Mouse (Mus musculus): ENCODE measurements around the gene Gm49393. TPM values are rescaled to one million over a fixed set of nuclear protein-coding genes. Genes with fewer than 3 reads are reported as not detected.
"Not testable (repeated sequence)": the region's sequence is repeated elsewhere in the genome, so short reads cannot be mapped to it uniquely, and the experiment has no call there.

Gene Gm49393
- polyA plus RNA-seq (2015; fragmentation: Nextera tagmentation; extraction: Ambion mirVana): not detected in 2 replicates

GRCm38 (mm10) chr13:60935490-60935889 is at the start of gene Gm49393:
Gm49393 (minus strand) TSS chr13:60935590.
- WGBS (ENCODE audit: insufficient replicate concordance): 59% methylated on average over 2 of the region's 2 CpGs

DNA sequence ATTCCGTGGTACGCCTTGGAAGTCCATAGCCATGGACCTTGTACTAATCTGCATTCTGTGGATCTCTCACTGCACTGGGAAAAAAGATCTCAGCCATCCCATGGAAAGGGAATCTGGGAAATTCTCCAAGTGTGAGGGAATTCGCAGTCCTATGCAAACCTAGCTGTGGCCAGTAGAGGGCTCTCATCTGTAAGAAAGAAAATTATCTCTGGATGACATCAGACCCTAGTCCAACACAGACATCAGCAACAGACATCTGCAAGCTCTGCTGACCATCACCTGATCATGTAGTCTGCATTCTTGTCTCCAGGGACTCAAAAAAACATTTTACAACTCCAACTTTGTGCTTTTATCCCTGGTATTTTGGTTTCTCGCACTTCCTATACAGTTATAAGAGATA is 36.9 kb upstream of the Gm49393 start:
- TF ChIP-seq CTCF (IDR thresholded peaks at IDR 0.05; ENCODE audit: low read depth): peak; percentile 12; the same call in 1 of the 2 replicates
- H3K4me1 ChIP-seq (ENCODE audit: insufficient read depth); H3K9ac ChIP-seq (replicated peaks); H3K36me3 ChIP-seq (replicated peaks; ENCODE audit: insufficient read depth, low read length); H3K4me3 ChIP-seq (ENCODE audit: low read depth, low read length); H3K9me3 ChIP-seq (ENCODE audit: low read length); H3K27ac ChIP-seq (ENCODE audit: low read depth); H3K27me3 ChIP-seq (ENCODE audit: insufficient read depth, low read length); H3K4me2 ChIP-seq (ENCODE audit: low read depth, low read length); ATAC-seq; DNase-seq: not testable (repeated sequence)
- WGBS (ENCODE audit: insufficient replicate concordance): 62% methylated on average over 4 of the region's 4 CpGs

More at GRCm38 (mm10) chr13:60935490-60935889, at the start of gene Gm49393:
- DNase-seq; ATAC-seq; H3K4me2 ChIP-seq (ENCODE audit: low read depth, low read length); H3K4me3 ChIP-seq (ENCODE audit: low read depth, low read length); H3K27ac ChIP-seq (ENCODE audit: low read depth); H3K36me3 ChIP-seq (replicated peaks; ENCODE audit: insufficient read depth, low read length); H3K9ac ChIP-seq (replicated peaks); H3K9me3 ChIP-seq (ENCODE audit: low read length); H3K27me3 ChIP-seq (ENCODE audit: insufficient read depth, low read length); H3K4me1 ChIP-seq (ENCODE audit: insufficient read depth): not testable (repeated sequence)

GRCm38 (mm10) chr13:60963985-60964384 is 28.6 kb upstream of the Gm49393 start:
- not testable (repeated sequence) for H3K27ac ChIP-seq (ENCODE audit: low read depth); H3K4me2 ChIP-seq (ENCODE audit: low read depth, low read length); H3K36me3 ChIP-seq (replicated peaks; ENCODE audit: insufficient read depth, low read length); H3K4me1 ChIP-seq (ENCODE audit: insufficient read depth); H3K9me3 ChIP-seq (ENCODE audit: low read length); H3K9ac ChIP-seq (replicated peaks); H3K27me3 ChIP-seq (ENCODE audit: insufficient read depth, low read length); ATAC-seq; H3K4me3 ChIP-seq (ENCODE audit: low read depth, low read length); DNase-seq
- WGBS (ENCODE audit: insufficient replicate concordance): 38% methylated on average over 4 of the region's 5 CpGs

- DNase-seq: no peak
- H3K4me3 ChIP-seq (ENCODE audit: low read depth, low read length): no peak overlapping the region
- H3K4me1 ChIP-seq (ENCODE audit: insufficient read depth): no peaks in the 10 kb centered on the region
- H3K36me3 ChIP-seq (replicated peaks; ENCODE audit: insufficient read depth, low read length): no peaks in the 10 kb centered on the region
- H3K9ac ChIP-seq (replicated peaks): no peak overlapping the region
- WGBS (ENCODE audit: insufficient replicate concordance): 47% methylated on average over 5 of the region's 5 CpGs
- no peaks in the 10 kb centered on the region for H3K9me3 ChIP-seq (ENCODE audit: low read length)
- H3K27me3 ChIP-seq (ENCODE audit: insufficient read depth, low read length): no peaks in the 10 kb centered on the region
- TF ChIP-seq CTCF (IDR thresholded peaks at IDR 0.05; ENCODE audit: low read depth) (no peak), EP300 (IDR thresholded peaks at IDR 0.05; ENCODE audit: low read depth) (no peak)
- H3K27ac ChIP-seq (ENCODE audit: low read depth): no peak overlapping the region
- no peak for ATAC-seq
- no peak overlapping the region for H3K4me2 ChIP-seq (ENCODE audit: low read depth, low read length)
Observed at GRCm38 (mm10) chr13:60961706-60962105, 26.3 kb upstream of the Gm49393 start.

DNA sequence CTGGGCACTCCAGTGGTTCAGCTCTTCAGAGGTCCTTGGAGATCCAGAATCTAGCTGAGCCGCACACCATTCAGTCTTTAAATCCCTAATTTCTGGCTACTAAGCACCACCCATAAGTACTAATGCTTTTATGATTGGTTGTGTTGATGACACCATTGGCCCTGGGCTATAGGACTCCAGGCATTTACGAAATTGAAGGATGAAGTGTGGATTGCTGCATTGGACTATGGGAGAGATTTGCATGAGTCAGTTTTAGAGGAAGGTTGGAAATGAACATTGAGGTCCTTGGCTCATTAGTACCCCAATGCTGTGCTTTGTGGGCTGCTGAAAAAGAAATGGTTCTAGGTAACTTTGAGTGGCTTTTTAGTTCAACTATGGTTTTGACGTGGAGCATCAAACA is 6.5 kb upstream of the Gm49393 start, which contains the start of gene Tpbpa:
Gene Tpbpa (minus strand): TSS at position 101 of the 400 bp plus-strand sequence.
- WGBS (ENCODE audit: insufficient replicate concordance): 73% methylated on average over 3 of the region's 3 CpGs
- H3K4me2 ChIP-seq (ENCODE audit: low read depth, low read length); ATAC-seq; H3K4me1 ChIP-seq (ENCODE audit: insufficient read depth); DNase-seq; H3K9me3 ChIP-seq (ENCODE audit: low read length); H3K27me3 ChIP-seq (ENCODE audit: insufficient read depth, low read length); H3K36me3 ChIP-seq (replicated peaks; ENCODE audit: insufficient read depth, low read length); H3K4me3 ChIP-seq (ENCODE audit: low read depth, low read length); H3K9ac ChIP-seq (replicated peaks); H3K27ac ChIP-seq (ENCODE audit: low read depth): not testable (repeated sequence)

DNA sequence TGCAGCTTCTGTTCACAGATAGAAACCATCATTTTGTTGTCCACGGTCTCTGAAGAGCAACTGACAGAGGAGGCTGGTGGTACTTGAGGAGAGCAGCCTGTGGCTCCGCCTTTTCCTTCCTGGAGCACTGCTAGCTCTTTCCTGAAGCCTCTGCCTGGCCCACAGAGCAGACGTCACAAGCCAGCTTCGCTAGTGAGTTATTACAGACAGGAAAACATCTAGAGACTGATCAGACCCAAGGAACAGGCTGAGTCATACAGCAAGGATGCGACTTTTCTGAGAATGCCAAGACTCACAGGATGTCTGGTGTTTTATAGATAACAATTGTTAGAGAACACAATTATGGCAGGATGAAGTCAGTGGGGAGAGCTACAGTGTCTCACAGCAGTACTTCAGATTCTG is 1.1 kb upstream of the Gm49393 start, which contains the start of the genes Gm49391 and Ctla2a:
Gene Gm49391 (minus strand): TSS at position 72 of the 402 bp plus-strand sequence.
Gene Ctla2a (minus strand): TSS at position 126 of the 402 bp plus-strand sequence.
- H3K27me3 ChIP-seq (ENCODE audit: insufficient read depth, low read length): no peaks in the 10 kb centered on the region
- H3K9me3 ChIP-seq (ENCODE audit: low read length): no peaks in the 10 kb centered on the region
- WGBS (ENCODE audit: insufficient replicate concordance): 21% methylated on average over 5 of the region's 5 CpGs
- no peak within 1 kb of the TSS for H3K4me2 ChIP-seq (ENCODE audit: low read depth, low read length)
- no peaks in the 10 kb centered on the region for H3K36me3 ChIP-seq (replicated peaks; ENCODE audit: insufficient read depth, low read length)
- ATAC-seq: peak; percentile 88
- no peak within 1 kb of the TSS for H3K4me3 ChIP-seq (ENCODE audit: low read depth, low read length)
- H3K4me1 ChIP-seq (ENCODE audit: insufficient read depth): no peaks in the 10 kb centered on the region
- DNase-seq: peak; percentile 27
- H3K27ac ChIP-seq (ENCODE audit: low read depth): no peak within 1 kb of the TSS
- TF ChIP-seq EP300 (IDR thresholded peaks at IDR 0.05; ENCODE audit: low read depth): peak; percentile 85
- TF ChIP-seq CTCF (IDR thresholded peaks at IDR 0.05; ENCODE audit: low read depth): no peak
- no peak within 1 kb of the TSS for H3K9ac ChIP-seq (replicated peaks)

GRCm38 (mm10) chr13:60904780-60905179 is 30.6 kb downstream of the Gm49393 start, which contains the start of gene Tpbpb:
Tpbpb (minus strand) TSS chr13:60904880.
- H3K4me1 ChIP-seq (ENCODE audit: insufficient read depth); H3K36me3 ChIP-seq (replicated peaks; ENCODE audit: insufficient read depth, low read length); H3K9ac ChIP-seq (replicated peaks); ATAC-seq; DNase-seq; H3K27me3 ChIP-seq (ENCODE audit: insufficient read depth, low read length); H3K27ac ChIP-seq (ENCODE audit: low read depth); H3K9me3 ChIP-seq (ENCODE audit: low read length); H3K4me2 ChIP-seq (ENCODE audit: low read depth, low read length); H3K4me3 ChIP-seq (ENCODE audit: low read depth, low read length): not testable (repeated sequence)
- WGBS (ENCODE audit: insufficient replicate concordance): 62% methylated on average over 2 of the region's 2 CpGs
